Mouse (Mus musculus) testis, adult 2 months (tissue): Measurements from ENCODE around the gene Lifr.

Source experiments
- CTCF ChIP-seq: fragments of 200-500 bp; IDR thresholded peaks from 2 replicates; pipeline ENCODE4 v1.5.1; 2012; ENCODE audit warnings: low read depth, mild to moderate bottlenecking, inconsistent platforms, low read length, moderate library complexity; ENCODE audit not compliant: control insufficient read depth, insufficient read depth, insufficient replicate concordance
- POLR2A ChIP-seq: fragments of 200-500 bp; IDR thresholded peaks from 2 replicates; pipeline ENCODE4 v1.6.1; 2012; ENCODE audit warnings: low read depth, mild to moderate bottlenecking, inconsistent platforms, low read length, moderate library complexity; ENCODE audit not compliant: control insufficient read depth

GRCm38 (mm10) chr15:7157658-7158057 is 67.2 kb downstream of the Lifr start:
- TF ChIP-seq CTCF, result no peak
- TF ChIP-seq POLR2A, result no peak
